Mouse (Mus musculus) stomach, embryonic 14.5 days (tissue): ENCODE results near the gene 2410137M14Rik. TPM values are rescaled to one million over a fixed set of nuclear protein-coding genes. Genes with fewer than 3 reads are reported as not detected.
A peak's percentile ranks its signal among the peaks of the same experiment; 100 is the strongest.
"Not testable (repeated sequence)": the region's sequence is repeated elsewhere in the genome, so short reads cannot be mapped to it uniquely, and the experiment has no call there.

Experiments used
- ATAC-seq: fragments of 200-750 bp; cut with Nextera tagmentation; 2 replicates; pipeline ENCODE4 v1.8.0; 2017; ENCODE audit warnings: low read depth, moderate TSS enrichment; ENCODE audit not compliant: insufficient number of reproducible peaks, insufficient read depth, low FRiP score
- H3K27ac ChIP-seq: fragments of 300-500 bp; sonication (generic); 2 replicates; pipeline ENCODE4 v1.5.1; 2014; ENCODE audit warnings: mild to moderate bottlenecking, low read length, moderate library complexity, mixed read lengths
- H3K27me3 ChIP-seq: fragments of 300-500 bp; sonication (generic); 2 replicates; pipeline ENCODE4 v1.6.1; 2014; ENCODE audit warnings: low read length, control low read depth, mixed read lengths; ENCODE audit not compliant: control insufficient read depth, insufficient read depth
- H3K36me3 ChIP-seq: fragments of 300-500 bp; sonication (generic); 2 replicates; pipeline ENCODE4 v1.6.1; 2014; ENCODE audit warnings: mild to moderate bottlenecking, control low read depth, low read length, moderate library complexity, mixed read lengths; ENCODE audit not compliant: control insufficient read depth, insufficient read depth
- H3K4me1 ChIP-seq: fragments of 300-500 bp; sonication (generic); 2 replicates; pipeline ENCODE4 v1.6.1; 2014; ENCODE audit warnings: low read length, control low read depth, mixed read lengths; ENCODE audit not compliant: control insufficient read depth, insufficient read depth
- H3K4me2 ChIP-seq: fragments of 300-500 bp; sonication (generic); replicated peaks from 2 replicates; pipeline ENCODE4 v1.6.1; 2014; ENCODE audit warnings: low read depth, low read length, control low read depth
- H3K4me3 ChIP-seq: fragments of 300-500 bp; sonication (generic); 2 replicates; pipeline ENCODE4 v1.5.1; 2014; ENCODE audit warnings: low read depth, low read length, control low read depth
- H3K9ac ChIP-seq: fragments of 300-500 bp; sonication (generic); replicated peaks from 2 replicates; pipeline ENCODE4 v1.6.1; 2014; ENCODE audit warnings: low read depth, mild to moderate bottlenecking, control low read depth, low read length, moderate library complexity, mixed read lengths
- H3K9me3 ChIP-seq: fragments of 300-500 bp; sonication (generic); 2 replicates; pipeline ENCODE4 v1.6.1; 2016; ENCODE audit warnings: low read depth, low read length, control low read depth; ENCODE audit not compliant: control insufficient read depth
- WGBS: fragments of 180-500 bp; shearing (Covaris S2); extraction: QIAGEN DNeasy Blood & Tissue Kit; methylation state at CpG from one replicate; pipeline ENCODE4 v1.1.7; 2014; 5-methylcytosine and 5-hydroxymethylcytosine counted together
- polyA plus RNA-seq: library from polyadenylated mRNA; unstranded; fragments of >200 nt; fragmentation: Nextera tagmentation; extraction: Ambion mirVana; gene quantifications from 2 replicates; pipeline ENCODE4 v1.2.1, GENCODE M21; 2014

2410137M14Rik gene
- polyA plus RNA-seq, 1 experiment from 2014 or later: not detected

- H3K4me1 ChIP-seq: no peaks in the 10 kb centered on the region
- H3K27me3 ChIP-seq: no peaks in the 10 kb centered on the region
- ATAC-seq: no peak
- H3K9ac ChIP-seq: no peak within 1 kb of the TSS
- 91% methylated on average over 7 of the region's 7 CpGs for WGBS
- peak within 1 kb of the TSS; percentile 76; the same call in 1 of the 2 replicates for H3K4me2 ChIP-seq
- no peaks in the 10 kb centered on the region for H3K36me3 ChIP-seq
- no peaks in the 10 kb centered on the region for H3K9me3 ChIP-seq
- H3K27ac ChIP-seq: no peak within 1 kb of the TSS
- H3K4me3 ChIP-seq: peak within 1 kb of the TSS; percentile 71; the same call in 1 of the 2 replicates
These were observed 19.8 kb upstream of the 2410137M14Rik start, which contains the start of gene Zfp57 for GRCm38 (mm10) chr17:37000863-37001262. Gene Zfp57, plus strand, starts transcription at chr17:37001163.

- H3K4me3 ChIP-seq: no peak overlapping the region
- WGBS: 70% methylated on average over 2 of the region's 2 CpGs
These were observed 17.4 kb upstream of the 2410137M14Rik start for GRCm38 (mm10) chr17:36998477-36998876.

GRCm38 (mm10) chr17:36997033-36997735 is 16.1 kb upstream of the 2410137M14Rik start:
- ATAC-seq: 0 out of 2 replicates have a peak, but pooled peaks have one; percentile 18
- 24% methylated on average over 7 of the region's 7 CpGs for WGBS
- no peak overlapping the region for H3K27ac ChIP-seq
- no peak overlapping the region for H3K4me3 ChIP-seq
- no peak overlapping the region for H3K4me2 ChIP-seq
- H3K9ac ChIP-seq: no peak overlapping the region
- H3K36me3 ChIP-seq: no peaks in the 10 kb centered on the region
- no peaks in the 10 kb centered on the region for H3K9me3 ChIP-seq
- H3K27me3 ChIP-seq: no peaks in the 10 kb centered on the region
- H3K4me1 ChIP-seq: no peaks in the 10 kb centered on the region

More at GRCm38 (mm10) chr17:36998477-36998876, 17.4 kb upstream of the 2410137M14Rik start:
- Histone ChIP-seq H3K36me3 (no peaks in the 10 kb centered on the region), H3K27me3 (no peaks in the 10 kb centered on the region), H3K4me2 (no peak overlapping the region), H3K27ac (no peak overlapping the region), H3K9me3 (no peaks in the 10 kb centered on the region), H3K9ac (no peak overlapping the region), H3K4me1 (no peaks in the 10 kb centered on the region)
- ATAC-seq: no peak

GRCm38 (mm10) chr17:36995448-36995847 is 14.4 kb upstream of the 2410137M14Rik start:
- Histone ChIP-seq H3K9ac (no peak overlapping the region), H3K9me3 (no peaks in the 10 kb centered on the region), H3K4me2 (no peak overlapping the region), H3K4me1 (no peaks in the 10 kb centered on the region), H3K27ac (no peak overlapping the region), H3K4me3 (no peak overlapping the region), H3K27me3 (no peaks in the 10 kb centered on the region), H3K36me3 (no peaks in the 10 kb centered on the region)
- WGBS: 59% methylated on average over 3 of the region's 3 CpGs
- no peak for ATAC-seq

GRCm38 (mm10) chr17:36994528-36994927 is 13.5 kb upstream of the 2410137M14Rik start:
- Histone ChIP-seq H3K27me3 (no peaks in the 10 kb centered on the region), H3K4me1 (no peaks in the 10 kb centered on the region), H3K4me3 (no peak overlapping the region), H3K9me3 (no peaks in the 10 kb centered on the region), H3K36me3 (no peaks in the 10 kb centered on the region), H3K4me2 (no peak overlapping the region), H3K27ac (no peak overlapping the region), H3K9ac (no peak overlapping the region)
- no peak for ATAC-seq
- 83% methylated on average over 2 of the region's 2 CpGs for WGBS

- H3K27ac ChIP-seq: no peak overlapping the region
- H3K9me3 ChIP-seq: no peaks in the 10 kb centered on the region
- H3K36me3 ChIP-seq: no peaks in the 10 kb centered on the region
- H3K9ac ChIP-seq: no peak overlapping the region
- no peak overlapping the region for H3K4me2 ChIP-seq
- no peak overlapping the region for H3K4me3 ChIP-seq
- no peak for ATAC-seq
- H3K4me1 ChIP-seq: no peaks in the 10 kb centered on the region
- 82% methylated on average over 4 of the region's 4 CpGs for WGBS
- 0 out of 2 replicates have a peak, but pooled peaks cover 4% of the 10 kb centered on the region for H3K27me3 ChIP-seq
These were observed 12.8 kb upstream of the 2410137M14Rik start for GRCm38 (mm10) chr17:36993770-36994325.

GRCm38 (mm10) chr17:36992336-36993104 is 11.5 kb upstream of the 2410137M14Rik start:
- Histone ChIP-seq H3K4me3 (no peak overlapping the region), H3K9ac (no peak overlapping the region), H3K27me3 (peaks cover 14% of the 10 kb centered on the region; the same call in 1 of the 2 replicates), H3K27ac (no peak overlapping the region), H3K4me1 (no peaks in the 10 kb centered on the region), H3K36me3 (no peaks in the 10 kb centered on the region), H3K4me2 (no peak overlapping the region), H3K9me3 (no peaks in the 10 kb centered on the region)
- no peak for ATAC-seq
- WGBS: 65% methylated on average over 3 of the region's 3 CpGs

GRCm38 (mm10) chr17:36990630-36991029 is 9.6 kb upstream of the 2410137M14Rik start:
- peaks cover 16% of the 10 kb centered on the region; the same call in 1 of the 2 replicates for H3K27me3 ChIP-seq
- not testable (repeated sequence) for ATAC-seq, H3K4me3 ChIP-seq, H3K4me1 ChIP-seq, H3K4me2 ChIP-seq, H3K9me3 ChIP-seq, H3K27ac ChIP-seq, H3K9ac ChIP-seq, H3K36me3 ChIP-seq
- 85% methylated on average over 6 of the region's 6 CpGs for WGBS
